Mouse (Mus musculus) inflammation-experienced regulatory T-cells, adult 6 months (primary cell): ENCODE measurements around the gene Nek7. TPM values are rescaled to one million over a fixed set of nuclear protein-coding genes. Genes with fewer than 3 reads are reported as not detected.

Source experiments
- ATAC-seq: one replicate; pipeline ENCODE4 v1.8.0; 2017
- polyA plus RNA-seq, 3 experiments: library from polyadenylated mRNA; unstranded; fragments of 100-300 nt; shearing (Covaris generic); gene quantifications; one replicate each; pipeline ENCODE4 v1.2.1; 2017

Nek7 gene
- polyA plus RNA-seq, 3 experiments from 2014 or later: 64.9 to 79.7 (median 77.6) TPM

DNA sequence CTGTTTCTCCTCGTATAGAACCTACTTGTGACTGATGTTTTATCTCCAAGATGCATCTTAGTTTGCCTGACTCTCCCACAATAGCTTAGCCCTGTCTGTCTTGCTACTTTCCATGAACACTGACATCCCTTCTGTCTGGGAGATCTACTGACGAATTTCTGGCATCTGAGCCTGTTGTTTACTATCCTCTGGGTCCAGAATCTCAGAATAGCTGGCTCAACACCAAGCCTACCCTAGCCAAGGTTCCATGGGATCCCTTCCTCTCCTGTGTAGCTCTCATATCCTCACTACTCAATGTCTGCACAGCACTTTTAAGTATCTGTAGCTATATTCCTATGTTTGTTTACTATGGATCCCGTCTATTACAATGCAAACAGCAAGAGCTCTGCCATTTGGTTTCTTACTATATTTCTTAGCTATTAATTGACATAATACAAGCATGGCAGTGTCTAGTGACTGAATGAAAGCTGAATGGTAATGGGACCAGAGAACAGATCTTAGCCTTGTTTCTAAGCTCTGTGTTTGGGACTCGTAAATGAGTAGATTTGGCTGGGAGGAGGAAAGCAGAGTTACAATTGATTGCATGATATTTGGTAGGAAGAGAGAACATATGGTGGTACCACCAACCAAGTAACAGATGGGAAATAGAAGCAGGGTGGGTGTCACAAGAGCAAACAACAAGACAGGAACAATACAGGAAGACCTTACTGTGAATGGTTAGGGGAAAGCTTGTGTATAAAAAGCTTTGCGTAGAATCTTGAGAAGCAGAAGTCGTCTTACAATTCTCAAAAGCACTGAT, 51.3 kb downstream of the Nek7 start:
- no peak for ATAC-seq

- ATAC-seq: no peak
These were observed 52.0 kb downstream of the Nek7 start for GRCm38 (mm10) chr1:138567946-138568345.

DNA sequence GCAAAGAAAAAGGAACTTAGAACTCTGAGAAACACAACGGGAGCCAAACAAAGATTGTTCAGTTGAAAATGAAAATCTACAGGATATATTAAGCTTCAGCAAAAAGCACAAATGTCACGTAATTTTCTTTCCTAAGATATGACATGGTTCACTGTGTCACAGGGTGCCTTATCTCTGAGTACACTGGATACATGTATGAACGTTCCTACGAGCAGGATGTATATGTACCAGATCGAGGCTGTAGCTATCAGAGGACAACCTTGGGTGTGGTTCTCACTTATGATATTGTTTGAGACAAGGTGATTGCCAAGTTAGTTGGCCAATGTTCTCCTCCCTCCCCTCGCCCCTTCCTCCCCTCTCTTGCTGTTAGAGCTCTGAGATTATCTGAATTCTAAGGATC, 55.3 kb downstream of the Nek7 start:
- ATAC-seq: no peak

- ATAC-seq: peak; percentile 68
These were observed 59.2 kb downstream of the Nek7 start for GRCm38 (mm10) chr1:138560733-138561132.

DNA sequence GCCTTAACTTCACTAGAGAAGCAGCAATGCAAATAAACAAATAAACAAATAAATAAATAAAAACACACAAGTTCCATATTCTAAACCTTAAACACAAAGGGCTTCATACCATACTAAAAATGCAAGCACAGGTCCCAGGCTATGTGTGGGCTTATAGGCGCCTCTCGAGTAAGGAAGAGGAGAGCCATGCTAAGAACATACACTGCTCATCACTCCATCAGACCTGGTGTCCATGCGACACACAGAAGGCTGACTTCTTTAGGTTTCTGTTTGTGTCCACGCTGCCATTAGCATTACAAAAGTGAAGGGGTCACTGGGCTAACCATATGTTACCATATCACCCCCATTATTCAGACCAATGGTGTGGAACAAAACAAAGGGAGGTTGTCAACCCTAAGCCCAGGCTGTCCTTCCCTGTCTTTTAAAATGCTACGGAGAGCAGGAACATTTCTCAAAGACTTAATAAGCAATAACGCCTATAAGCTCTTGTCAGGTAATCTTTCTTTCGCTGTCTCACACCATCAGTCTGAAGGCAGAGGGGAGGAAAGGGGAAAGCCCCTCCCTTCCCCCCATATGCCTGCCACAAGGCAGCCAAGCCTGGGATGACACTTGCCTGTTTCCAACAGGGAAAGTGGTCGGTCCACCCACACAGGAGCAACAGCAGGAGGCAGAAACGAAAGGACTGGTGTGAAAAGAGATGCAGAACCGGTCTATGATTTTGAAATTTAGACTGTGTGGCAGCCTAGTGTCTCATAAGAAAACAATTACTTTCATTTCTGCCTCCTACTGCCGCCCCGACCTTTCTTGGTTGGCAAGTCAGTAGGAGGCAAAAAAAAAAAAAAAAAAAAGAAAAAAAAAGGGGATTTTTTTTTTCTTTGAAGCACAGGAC, 60.5 kb downstream of the Nek7 start:
- ATAC-seq: peak; percentile 65

DNA sequence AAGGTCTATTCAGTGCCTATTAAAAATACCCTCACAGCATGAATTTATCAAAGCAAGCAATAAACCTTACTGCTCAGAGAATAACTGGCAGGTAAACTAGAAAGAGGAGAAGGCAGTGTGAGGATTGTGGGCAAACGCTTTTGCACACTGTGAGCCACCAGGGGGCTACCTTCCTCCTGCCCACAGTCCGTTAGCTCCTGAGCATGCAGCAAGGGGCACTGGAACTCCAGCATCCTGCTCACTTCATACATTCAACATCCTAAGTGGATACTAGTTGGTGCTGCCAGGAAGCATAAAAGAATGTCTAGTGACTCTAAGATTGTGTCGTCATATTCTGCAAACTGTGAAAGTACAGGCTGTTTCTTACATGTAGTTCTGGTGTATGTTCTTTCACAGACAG, 61.6 kb downstream of the Nek7 start:
- peak; percentile 14 for ATAC-seq

DNA sequence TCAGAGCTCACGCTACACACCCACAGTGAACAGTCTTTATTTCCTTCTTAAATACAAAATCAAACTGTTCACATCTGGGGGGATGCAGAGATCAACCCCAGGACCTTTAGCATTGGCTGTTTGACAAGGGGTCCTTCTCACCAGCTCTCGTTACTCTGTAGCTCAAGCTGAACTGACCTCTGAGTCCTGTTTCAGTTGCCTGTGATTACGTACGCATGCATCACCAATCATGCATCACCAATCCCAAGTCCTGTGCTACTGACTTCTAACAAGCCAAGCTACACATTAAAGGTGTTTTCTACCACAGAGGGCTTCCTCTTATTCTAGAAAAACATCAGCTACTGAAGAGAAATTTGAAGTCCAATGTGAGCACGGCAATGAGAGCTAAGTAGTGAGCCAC, 65.0 kb downstream of the Nek7 start:
- no peak for ATAC-seq

GRCm38 (mm10) chr1:138550184-138550583, 69.8 kb downstream of the Nek7 start:
- peak; percentile 85 for ATAC-seq

DNA sequence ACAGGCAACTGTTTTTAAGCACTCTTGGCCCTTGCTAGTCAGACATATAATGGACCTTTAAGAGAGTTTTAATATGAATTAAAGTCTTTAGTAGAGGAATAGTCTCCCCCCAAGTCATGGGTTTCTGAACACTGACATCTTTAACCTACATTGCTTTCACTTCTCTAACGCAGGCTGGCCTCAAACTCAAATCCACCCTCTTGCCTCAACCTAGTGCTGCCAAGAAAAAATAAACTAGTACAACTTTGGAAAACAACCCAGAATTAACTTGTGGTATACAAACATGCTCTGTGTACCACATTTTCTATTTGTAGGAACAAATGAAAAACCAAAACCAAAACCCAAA, 77.8 kb downstream of the Nek7 start:
- ATAC-seq: no peak

- peak; percentile 46 for ATAC-seq
These were observed 78.3 kb downstream of the Nek7 start for GRCm38 (mm10) chr1:138541495-138542169.

DNA sequence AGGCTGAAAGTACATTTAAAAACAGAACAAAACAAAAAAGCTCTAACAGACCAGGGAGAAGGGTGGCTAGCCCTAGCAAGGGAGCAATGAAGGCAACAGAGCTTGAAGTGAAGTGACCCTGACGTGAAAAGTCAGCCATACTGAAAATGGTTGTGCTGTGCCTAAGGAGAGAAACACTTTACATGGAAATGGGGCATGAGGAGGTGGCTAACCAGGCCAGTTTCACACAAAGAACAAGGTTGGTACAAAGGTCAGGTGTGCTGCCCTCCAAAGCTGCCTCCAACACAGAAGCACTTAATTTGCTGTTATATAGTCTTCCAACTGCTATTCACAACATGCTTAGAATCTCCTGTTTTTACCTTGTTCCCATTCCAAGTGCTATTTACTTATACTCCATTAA, 80.2 kb downstream of the Nek7 start:
- no peak for ATAC-seq

DNA sequence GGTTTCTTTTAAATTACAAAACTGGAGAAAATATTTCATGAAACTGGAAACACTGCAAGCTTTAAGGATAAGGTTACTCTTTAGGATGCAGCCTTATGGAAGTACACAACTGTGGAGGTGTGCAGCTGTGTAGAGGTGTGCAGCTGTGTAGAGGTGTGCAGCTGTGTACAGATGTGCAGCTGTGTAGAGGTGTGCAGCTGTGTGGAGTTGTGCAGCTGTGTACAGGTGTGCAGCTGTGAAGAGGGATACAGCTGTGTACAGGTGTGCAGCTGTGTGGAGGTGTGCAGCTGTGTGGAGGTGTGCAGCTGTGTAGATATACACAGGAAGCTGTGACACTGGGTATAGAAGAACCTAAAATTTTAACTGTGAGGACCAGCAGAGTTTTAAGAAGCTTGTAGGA, 81.7 kb downstream of the Nek7 start:
- ATAC-seq: no peak

- peak; percentile 63 for ATAC-seq
These were observed 84.0 kb downstream of the Nek7 start for GRCm38 (mm10) chr1:138535758-138536574.

DNA sequence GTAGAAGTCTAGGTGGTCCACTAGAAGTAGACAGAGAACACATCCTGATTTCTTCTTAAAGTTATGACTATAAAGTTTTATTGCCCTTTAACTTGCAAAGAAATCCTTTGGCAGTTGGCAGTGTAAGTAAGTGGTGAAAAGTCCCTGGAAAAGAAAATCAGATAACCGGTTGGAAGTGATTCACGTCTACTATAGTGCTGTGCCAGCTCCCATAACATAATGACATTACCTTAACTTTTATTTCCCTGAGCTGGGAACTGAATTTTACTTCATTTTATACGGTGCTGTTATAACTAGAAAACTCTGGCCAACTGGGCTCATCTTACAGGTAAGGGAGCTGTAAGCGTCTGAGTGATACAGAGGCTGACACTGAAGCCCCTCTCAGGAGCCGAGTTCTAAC, 89.3 kb downstream of the Nek7 start:
- no peak for ATAC-seq

DNA sequence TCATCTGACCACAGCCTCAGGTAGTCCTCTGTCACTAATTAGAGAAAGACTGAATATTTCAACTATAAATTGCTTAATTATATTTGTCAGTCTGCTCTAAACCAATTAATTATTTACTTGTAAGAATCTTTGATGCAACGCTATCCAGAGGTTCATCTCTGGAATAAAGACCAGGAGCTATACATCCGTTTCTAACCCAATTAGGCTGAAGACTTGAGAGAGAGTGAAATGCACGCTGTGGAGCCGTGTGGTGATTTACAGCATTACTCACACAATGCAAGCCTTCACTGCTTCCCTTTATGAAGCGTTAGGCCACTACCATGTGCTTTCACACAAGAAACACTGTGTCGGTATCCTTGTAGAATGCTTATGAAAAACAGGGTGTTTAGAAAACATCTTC, 96.0 kb downstream of the Nek7 start:
- ATAC-seq: no peak

DNA sequence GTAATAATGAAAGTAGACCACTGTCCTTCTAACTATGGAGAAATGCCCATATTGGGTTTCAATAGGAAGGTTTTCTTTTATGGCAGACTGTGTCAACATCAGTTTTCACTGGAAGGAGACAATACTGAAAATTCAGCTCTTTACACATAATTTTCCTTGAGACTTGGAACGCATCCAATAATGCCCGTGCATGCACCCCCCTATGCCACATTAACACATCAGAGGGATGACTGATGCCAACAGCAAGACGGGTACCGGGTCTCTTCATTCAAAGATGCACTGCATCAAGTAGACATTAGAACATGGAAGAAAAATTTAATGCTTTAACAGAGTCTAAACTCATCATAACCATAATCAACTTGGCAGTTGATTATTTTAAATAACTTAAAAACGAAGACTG, 101.7 kb downstream of the Nek7 start:
- no peak for ATAC-seq

GRCm38 (mm10) chr1:138517360-138518099, 102.4 kb downstream of the Nek7 start:
- peak; percentile 91 for ATAC-seq

DNA sequence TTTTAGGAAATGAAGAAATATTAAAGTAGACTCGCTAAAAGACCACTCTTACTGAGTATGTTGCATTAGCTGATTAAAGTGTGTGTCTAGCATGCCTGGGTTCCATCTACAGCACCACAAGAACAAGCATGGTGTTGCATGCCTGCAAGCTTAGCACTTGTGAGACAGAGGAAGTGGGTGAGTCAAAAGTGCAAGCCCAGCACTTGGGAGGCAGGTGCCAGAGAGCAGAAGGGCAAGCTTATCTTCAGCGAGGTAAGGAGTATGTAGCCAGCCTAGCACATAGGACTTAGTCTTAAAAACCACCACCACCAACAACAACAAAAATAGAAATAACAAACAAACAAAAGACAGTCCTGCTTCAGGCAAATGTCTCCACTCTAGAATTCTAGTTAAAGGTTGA, 103.0 kb downstream of the Nek7 start:
- ATAC-seq: peak; percentile 91

- no peak for ATAC-seq
These were observed 104.6 kb downstream of the Nek7 start for GRCm38 (mm10) chr1:138515362-138515761.

DNA sequence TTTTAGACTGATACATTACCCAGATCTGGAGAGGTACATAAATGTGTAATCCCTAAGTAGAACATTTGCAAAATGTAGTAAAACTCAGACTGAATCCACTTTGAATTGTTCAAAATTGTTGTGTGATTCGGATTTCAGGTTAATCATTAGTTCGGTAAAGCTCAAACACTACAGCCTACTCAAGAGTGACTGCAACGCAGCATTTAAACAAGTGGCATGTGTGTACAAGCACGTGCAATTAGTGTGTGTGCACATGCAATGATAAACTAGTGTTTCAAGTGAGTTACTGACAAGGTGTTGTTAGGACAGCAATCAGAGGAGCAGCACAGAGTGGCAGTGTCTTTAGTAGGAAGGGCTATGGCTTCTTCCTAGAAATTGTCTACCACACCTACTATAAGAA, 106.0 kb downstream of the Nek7 start:
- ATAC-seq: no peak

DNA sequence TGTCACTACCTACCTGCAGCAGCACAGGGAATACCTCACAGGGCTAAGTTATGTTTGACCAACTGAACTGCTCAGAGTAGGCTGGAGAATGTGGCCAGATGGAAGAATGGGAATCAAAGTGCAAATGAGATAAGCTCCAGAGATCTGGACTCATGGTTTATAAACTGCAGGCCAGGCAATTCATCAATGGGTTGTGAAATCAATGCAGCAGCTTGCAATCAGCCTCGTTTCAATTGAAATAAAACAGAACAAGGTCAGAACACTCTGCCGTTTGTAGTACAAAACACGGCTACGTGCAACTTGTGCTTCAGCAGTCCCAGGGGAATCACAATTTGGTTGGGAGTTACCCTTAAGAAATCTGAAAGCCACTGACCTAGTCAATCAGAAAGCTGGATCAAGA, 109.4 kb downstream of the Nek7 start:
- ATAC-seq: no peak
